Mouse (Mus musculus): ENCODE measurements around the gene Nup93.

The Nup93 gene

DNA sequence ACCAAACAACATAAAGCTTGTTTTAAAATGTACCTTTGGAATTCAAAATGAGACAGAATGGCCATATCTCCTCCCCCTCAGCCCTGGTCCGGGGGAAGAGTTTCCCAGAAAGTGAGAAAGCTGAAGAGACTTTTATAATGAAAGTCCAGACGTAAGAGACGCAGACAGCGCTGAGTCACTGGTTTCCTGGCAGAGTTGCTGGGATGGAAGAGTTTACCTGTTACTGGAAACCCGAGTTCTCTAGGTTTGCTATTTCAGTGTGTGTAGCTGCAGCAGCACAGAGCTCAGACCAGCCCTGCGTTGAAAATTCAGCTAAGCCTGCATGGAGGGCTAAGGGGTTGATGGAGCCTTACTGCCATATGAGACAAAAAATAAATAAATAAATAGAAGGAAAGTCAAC is 108.7 kb downstream of the Nup93 start:
- no peak for DNase-seq

GRCm38 (mm10) chr8:94324071-94324470 is 109.7 kb downstream of the Nup93 start:
- no peak for DNase-seq

- no peak for DNase-seq
These were observed 111.7 kb downstream of the Nup93 start for GRCm38 (mm10) chr8:94326016-94326415.

- DNase-seq: no peak
These were observed 114.8 kb downstream of the Nup93 start, which contains the start of gene Slc12a3 for GRCm38 (mm10) chr8:94328932-94329728. Gene Slc12a3, plus strand, starts transcription at chr8:94329201.

- DNase-seq: peak; percentile 71 to 73
These were observed 116.4 kb downstream of the Nup93 start for GRCm38 (mm10) chr8:94330733-94331132.

DNA sequence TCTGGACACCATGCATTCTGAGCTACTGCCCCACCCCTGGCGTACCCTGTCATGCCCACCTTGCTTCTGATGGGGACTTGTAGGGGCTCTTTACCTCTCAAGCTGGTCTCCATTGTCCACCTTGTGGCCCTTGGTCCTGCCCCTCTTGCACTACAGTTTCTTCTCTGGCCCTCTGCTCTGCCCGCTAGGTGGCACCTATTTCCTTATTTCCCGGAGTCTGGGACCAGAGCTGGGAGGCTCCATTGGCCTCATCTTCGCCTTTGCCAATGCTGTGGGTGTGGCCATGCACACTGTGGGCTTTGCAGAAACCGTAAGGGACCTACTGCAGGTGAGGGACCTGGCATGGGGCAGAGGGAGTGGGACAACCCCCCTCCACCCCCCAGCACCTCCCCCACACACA is 119.0 kb downstream of the Nup93 start:
- DNase-seq: no peak

GRCm38 (mm10) chr8:94337559-94337958 is 123.2 kb downstream of the Nup93 start:
- DNase-seq: no peak

- no peak for DNase-seq
These were observed 126.4 kb downstream of the Nup93 start for GRCm38 (mm10) chr8:94340796-94341195.

DNA sequence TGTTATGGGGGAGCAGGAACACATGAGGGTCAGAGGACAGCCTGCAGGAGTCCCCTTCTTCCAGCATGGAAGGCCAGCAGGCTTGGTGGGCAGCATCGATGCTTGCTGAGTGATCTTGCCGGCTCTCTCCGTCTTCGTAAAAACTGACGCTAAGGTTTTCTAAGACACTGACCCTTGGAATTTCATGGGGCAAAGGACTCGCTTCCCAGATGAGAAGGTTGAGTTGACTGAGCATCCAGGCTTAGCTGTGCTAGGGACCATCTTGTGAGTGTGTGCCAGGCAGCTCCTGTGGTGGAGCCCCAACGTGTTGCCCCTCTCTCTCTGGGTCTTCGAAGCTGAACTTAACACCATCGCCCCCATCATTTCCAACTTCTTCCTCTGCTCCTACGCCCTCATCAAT is 128.3 kb downstream of the Nup93 start:
- no peak for DNase-seq

- DNase-seq: peak; percentile 90 to 93
These were observed 128.9 kb downstream of the Nup93 start for GRCm38 (mm10) chr8:94343290-94343689.

GRCm38 (mm10) chr8:94343778-94344320 is 129.5 kb downstream of the Nup93 start:
- DNase-seq: no peak

DNA sequence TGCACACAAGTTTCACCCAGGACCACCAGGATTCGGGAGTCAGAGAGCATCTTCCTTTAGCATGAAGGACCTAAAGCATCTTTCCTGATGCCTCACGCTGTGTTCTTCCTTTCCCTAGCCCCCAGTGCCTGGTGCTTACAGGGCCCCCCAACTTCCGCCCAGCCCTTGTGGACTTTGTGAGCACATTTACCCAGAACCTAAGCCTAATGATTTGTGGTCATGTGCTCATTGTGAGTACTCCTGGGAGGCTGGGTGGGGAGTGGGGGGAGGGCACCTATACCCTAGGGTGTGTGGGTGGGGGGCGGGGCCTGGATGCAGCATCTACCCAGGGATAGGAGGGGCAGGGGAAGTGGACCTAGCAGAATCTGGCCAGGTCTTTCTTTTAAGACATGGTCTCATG is 131.3 kb downstream of the Nup93 start:
- no peak for DNase-seq

- DNase-seq: no peak
These were observed 131.9 kb downstream of the Nup93 start for GRCm38 (mm10) chr8:94346264-94346663.

GRCm38 (mm10) chr8:94348425-94348824 is 134.1 kb downstream of the Nup93 start:
- no peak for DNase-seq

DNA sequence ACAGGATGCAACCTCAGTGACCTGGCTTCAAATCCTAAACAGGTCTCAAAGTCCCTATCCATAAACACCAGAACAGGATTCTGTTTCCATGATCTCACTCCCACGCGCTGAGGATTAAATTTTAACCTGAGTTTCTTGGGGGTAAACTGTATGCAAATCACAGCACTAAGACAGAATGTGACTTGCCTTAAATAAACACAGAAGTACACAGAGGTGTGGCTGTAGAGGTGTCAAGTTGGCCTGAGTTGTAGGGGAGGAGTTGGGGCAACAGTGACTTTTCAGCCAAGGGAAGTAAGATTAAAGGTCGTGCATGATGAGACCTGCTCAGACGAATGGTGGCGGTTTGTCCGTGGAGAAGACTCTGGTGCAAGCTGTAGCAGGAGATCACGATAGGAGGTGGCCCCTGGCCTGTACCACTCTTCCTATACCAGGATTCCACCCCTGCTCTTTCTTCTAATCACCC is 139.7 kb downstream of the Nup93 start:
- DNase-seq: no peak

DNA sequence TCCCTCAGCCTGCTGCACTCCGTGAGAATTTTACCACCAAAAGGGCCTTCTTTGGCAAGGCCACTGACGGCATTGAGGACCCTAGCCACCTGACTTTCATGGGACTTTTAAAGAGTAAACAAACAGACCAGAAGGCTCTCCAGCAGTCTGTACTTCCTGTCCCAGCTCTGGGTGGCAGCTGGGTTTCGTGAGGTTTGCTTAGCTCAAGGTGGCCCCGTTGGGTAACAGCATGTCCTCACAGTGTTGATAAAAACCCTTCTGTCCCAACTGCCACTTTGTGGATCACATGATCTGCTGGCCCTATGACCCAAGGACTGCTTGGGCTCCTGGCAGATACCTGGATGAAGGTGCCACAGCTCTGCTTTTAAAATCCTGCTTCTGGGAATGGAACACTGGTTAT is 140.2 kb downstream of the Nup93 start:
- no peak for DNase-seq

- no peak for DNase-seq
These were observed 142.9 kb downstream of the Nup93 start for GRCm38 (mm10) chr8:94357220-94357619.

- DNase-seq: peak; percentile 93 to 96
These were observed 144.2 kb downstream of the Nup93 start for GRCm38 (mm10) chr8:94358541-94358940.

DNA sequence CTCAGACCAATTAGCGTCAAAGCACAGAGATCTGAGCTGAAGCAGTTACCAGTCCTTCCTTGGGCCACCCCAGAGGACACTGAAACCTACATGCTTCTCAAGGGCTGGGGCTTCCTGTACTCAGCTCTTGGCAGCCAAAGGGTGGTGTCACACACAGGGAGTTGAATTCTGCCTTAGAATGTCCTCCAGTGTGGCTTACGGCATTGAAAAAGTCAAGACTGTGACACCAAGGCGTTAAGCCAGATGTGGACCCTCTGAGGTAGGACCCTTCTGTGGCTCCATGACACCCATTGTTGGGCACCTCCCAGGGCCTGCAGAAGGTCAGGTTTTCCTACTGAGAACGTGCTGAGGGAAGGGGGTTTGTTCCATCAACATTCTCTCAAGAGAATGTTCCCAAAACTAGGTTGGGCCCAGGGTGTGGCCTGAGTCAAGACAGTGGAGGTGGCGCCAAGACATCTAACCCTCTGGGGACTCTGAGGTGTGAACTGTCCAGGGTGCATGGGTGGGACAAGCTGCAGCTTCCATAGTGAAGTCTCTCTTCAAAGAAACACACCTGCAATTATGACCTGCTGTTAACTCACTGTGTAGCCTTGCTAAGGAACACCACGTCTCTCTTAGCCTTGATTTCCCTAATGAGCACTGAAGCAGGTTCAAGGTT is 147.5 kb downstream of the Nup93 start:
- DNase-seq: no peak

DNA sequence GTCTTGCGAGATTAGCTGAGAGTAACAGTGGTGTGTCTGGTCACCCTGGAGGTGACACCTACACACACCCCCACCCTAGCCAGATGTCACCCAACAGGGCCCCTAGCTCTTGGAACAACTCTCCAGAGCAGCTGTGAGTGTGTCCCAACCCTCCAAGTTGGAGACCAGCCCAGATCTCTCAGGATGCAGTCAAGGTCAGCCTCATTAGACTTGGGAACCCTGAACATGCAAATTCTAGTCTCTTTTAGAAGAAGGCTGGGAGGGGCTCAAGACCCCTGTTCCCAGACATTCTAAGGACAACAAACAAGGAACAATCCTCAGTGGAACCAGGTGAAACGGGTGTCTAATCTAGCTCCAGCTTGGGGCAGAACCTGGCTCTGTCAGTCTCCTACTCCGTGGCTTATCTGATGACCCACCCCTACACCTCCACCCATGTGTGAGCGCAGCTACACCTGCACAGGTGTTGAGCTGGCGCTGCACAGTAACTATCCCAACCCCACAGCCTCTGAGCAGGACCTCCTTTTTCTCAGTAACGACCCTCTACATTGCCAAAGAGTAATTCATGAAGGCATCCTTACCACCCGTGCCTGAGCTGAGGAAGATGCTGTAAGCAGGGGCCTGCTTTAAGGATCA is 148.4 kb downstream of the Nup93 start:
- no peak for DNase-seq

DNA sequence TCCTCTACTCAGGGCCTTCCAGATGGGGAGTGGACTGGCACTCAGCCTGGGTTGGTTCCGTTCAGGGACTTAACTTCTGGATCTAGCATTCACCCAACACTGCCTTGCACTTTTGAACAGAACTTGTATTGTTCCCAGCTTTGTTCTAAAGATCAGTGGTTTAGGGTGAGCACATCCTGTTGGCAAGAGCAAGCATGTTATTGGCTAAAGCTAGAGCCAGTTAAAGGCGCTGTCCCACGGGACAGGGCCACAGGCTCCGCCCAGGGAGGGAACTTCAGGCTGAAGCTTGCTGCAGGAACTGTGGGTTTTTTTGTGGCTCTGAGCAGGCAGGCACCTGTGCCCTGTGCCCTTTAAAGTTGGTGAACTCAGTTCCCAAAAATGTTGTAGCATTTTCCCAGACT is 148.9 kb downstream of the Nup93 start:
- no peak for DNase-seq

DNA sequence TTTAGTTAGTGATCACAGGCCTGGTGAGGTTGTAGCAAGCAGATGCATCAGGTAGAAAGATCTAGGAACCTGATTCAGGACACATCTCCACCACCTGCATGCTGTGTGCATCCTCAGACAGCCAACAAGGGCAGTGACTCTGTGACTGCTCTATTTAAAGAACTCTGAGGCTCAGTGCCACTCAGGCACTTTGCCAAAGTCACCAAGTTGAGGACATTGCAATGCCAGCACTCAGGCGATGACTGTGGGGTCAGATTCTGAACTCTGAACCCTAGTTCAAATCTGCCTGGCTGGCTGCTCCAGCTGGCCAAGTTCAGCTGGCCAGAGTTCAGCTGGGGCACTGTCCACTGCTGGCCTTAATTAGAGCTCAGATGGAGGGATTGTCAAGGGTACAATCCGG is 149.5 kb downstream of the Nup93 start:
- peak; percentile 46 to 50 for DNase-seq

DNA sequence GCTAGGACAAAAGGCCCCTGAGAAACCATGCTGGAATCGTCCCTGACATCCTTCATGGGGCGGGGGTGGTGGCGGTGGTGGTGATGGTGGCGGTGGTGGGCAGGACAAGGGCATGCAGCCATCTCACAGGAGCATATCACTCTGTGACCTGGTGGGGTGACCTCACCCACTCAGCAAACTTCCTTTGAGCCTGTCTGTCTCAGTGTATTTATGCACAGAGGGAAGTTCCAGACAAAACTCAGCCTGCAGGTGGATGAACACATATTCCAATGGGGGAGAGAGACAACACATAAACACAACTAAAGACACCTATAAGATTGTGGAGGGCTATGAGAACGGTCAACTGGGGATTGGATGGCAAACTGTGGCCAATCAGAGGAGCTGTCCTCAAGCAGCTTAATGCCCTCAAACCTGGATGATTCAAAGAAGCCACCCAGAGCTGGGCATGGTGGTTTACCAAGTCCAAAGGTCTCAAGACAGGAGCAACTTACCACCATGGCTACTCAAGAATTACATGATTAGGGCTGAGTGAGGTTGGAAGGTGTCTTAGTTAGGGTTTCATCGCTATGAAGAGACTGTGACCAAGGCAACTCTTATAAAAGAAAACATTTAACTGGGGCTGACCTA is 150.4 kb downstream of the Nup93 start:
- DNase-seq: no peak

Measured in cerebellum, postnatal 14 days (tissue).